Mouse (Mus musculus) kidney, embryonic 16.5 days (tissue): ENCODE measurements around the gene Eln. TPM values are rescaled to one million over a fixed set of nuclear protein-coding genes. Genes with fewer than 3 reads are reported as not detected.
A peak's percentile ranks its signal among the peaks of the same experiment; 100 is the strongest.

Experiments used
- ATAC-seq: fragments of 200-750 bp; cut with Nextera tagmentation; 2 replicates; pipeline ENCODE4 v1.8.0; 2017; ENCODE audit warnings: moderate TSS enrichment; ENCODE audit not compliant: low FRiP score, low TSS enrichment
- H3K27ac ChIP-seq: fragments of 300-500 bp; sonication (generic); 2 replicates; pipeline ENCODE4 v1.5.1; 2014; ENCODE audit warnings: low read length
- H3K27me3 ChIP-seq: fragments of 300-500 bp; sonication (generic); 2 replicates; pipeline ENCODE4 v1.6.1; 2014; ENCODE audit warnings: low read length, control low read depth, mixed read lengths; ENCODE audit not compliant: insufficient read depth
- H3K36me3 ChIP-seq: fragments of 300-500 bp; sonication (generic); 2 replicates; pipeline ENCODE4 v1.6.1; 2014; ENCODE audit warnings: low read length, control low read depth, mixed read lengths; ENCODE audit not compliant: insufficient read depth
- H3K4me1 ChIP-seq: fragments of 300-500 bp; sonication (generic); 2 replicates; pipeline ENCODE4 v1.6.1; 2014; ENCODE audit warnings: low read length, control low read depth, mixed read lengths; ENCODE audit not compliant: insufficient read depth
- H3K4me2 ChIP-seq: fragments of 300-500 bp; sonication (generic); replicated peaks from 2 replicates; pipeline ENCODE4 v1.6.1; 2014; ENCODE audit warnings: low read depth, low read length
- H3K4me3 ChIP-seq: fragments of 300-500 bp; sonication (generic); 2 replicates; pipeline ENCODE4 v1.5.1; 2014; ENCODE audit warnings: mild to moderate bottlenecking, low read length
- H3K9ac ChIP-seq: fragments of 300-500 bp; sonication (generic); replicated peaks from 2 replicates; pipeline ENCODE4 v1.6.1; 2014; ENCODE audit warnings: low read length
- H3K9me3 ChIP-seq: fragments of 300-500 bp; sonication (generic); 2 replicates; pipeline ENCODE4 v1.6.1; 2016; ENCODE audit warnings: low read length, control low read depth
- WGBS: fragments of 180-500 bp; shearing (Covaris S2); extraction: QIAGEN DNeasy Blood & Tissue Kit; methylation state at CpG from one replicate; pipeline ENCODE4 v1.1.7; 2014; 5-methylcytosine and 5-hydroxymethylcytosine counted together
- polyA plus RNA-seq: library from polyadenylated mRNA; unstranded; fragments of >200 nt; fragmentation: Nextera tagmentation; extraction: Ambion mirVana; gene quantifications from 2 replicates; pipeline ENCODE4 v1.2.1, GENCODE M21; 2015

Gene Eln
- polyA plus RNA-seq, 1 experiment from 2014 or later, result 46.1 TPM

- Histone ChIP-seq H3K36me3 (no peaks in the 10 kb centered on the region), H3K27me3 (no peaks in the 10 kb centered on the region), H3K9me3 (no peaks in the 10 kb centered on the region), H3K4me1 (peaks cover 31% of the 10 kb centered on the region), H3K4me3 (no peak overlapping the region), H3K27ac (no peak overlapping the region), H3K4me2 (no peak overlapping the region), H3K9ac (0 out of 2 replicates have a peak overlapping the region, but pooled peaks have one; percentile 1)
- ATAC-seq, result no peak
- 69% methylated on average over 3 of the region's 3 CpGs for WGBS
Measured at GRCm38 (mm10) chr5:134678031-134678430, 69.1 kb downstream of the Eln start.

DNA sequence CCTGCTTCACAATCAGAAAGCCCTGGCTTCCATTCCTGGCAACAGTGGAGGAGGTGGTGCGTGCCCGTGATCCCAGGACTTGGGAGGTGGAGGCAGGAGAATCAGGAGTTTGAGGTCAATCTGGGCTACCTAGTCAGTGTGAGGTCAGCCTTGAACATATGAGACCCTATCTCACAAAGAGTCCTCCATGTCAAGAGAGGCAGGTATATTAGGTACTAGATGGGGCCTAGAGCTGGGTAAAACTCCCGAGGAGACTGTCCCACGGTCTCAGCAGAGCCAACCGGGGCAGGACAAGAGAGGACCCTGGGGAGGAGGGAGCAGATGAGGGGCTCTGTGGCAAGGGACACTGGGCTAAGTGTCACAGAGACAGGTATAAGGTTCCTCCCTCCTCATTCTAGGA, 69.6 kb downstream of the Eln start:
- 0 out of 2 replicates have a peak overlapping the region, but pooled peaks have one; percentile 9 for H3K9ac ChIP-seq
- no peak for ATAC-seq
- WGBS, result 87% methylated on average over 5 of the region's 5 CpGs
- H3K27ac ChIP-seq, result 0 out of 2 replicates have a peak overlapping the region, but pooled peaks have one; percentile 6
- H3K4me2 ChIP-seq, result no peak overlapping the region
- H3K27me3 ChIP-seq, result no peaks in the 10 kb centered on the region
- no peaks in the 10 kb centered on the region for H3K9me3 ChIP-seq
- peaks cover 31% of the 10 kb centered on the region for H3K4me1 ChIP-seq
- H3K36me3 ChIP-seq, result peaks cover 4% of the 10 kb centered on the region; the same call in 1 of the 2 replicates
- no peak overlapping the region for H3K4me3 ChIP-seq

GRCm38 (mm10) chr5:134675956-134676759, 71.0 kb downstream of the Eln start:
- H3K36me3 ChIP-seq, result peaks cover 8% of the 10 kb centered on the region; the same call in 1 of the 2 replicates
- H3K4me1 ChIP-seq, result peaks cover 31% of the 10 kb centered on the region
- peak overlapping the region; percentile 89 for H3K27ac ChIP-seq
- no peaks in the 10 kb centered on the region for H3K27me3 ChIP-seq
- ATAC-seq, result peak; percentile 82
- under 1% methylated on average over 14 of the region's 14 CpGs for WGBS
- H3K4me3 ChIP-seq, result peak overlapping the region; percentile 45
- H3K9ac ChIP-seq, result peak overlapping the region; percentile 69
- H3K4me2 ChIP-seq, result peak overlapping the region; percentile 64
- no peaks in the 10 kb centered on the region for H3K9me3 ChIP-seq

DNA sequence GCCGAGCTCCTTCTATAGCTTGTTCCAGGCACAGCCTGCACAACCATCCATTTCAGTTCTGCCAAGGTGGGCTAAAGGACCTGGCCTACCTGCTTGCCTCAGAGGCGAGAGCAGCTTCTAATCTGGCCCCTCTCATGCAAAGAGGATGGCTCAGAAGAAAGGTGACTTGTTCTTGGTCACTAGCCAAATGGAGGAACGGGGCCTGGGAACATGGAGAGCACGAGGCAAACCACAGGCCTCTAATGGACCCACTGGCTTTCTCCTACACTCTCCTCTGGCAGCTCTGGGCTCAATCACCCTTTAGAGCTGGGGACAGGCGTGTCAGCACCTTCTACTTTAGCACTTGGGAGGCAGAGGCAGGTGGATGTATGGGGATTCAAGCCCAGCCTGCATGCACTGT, 72.1 kb downstream of the Eln start:
- peak overlapping the region; percentile 69; the same call in 1 of the 2 replicates for H3K9ac ChIP-seq
- H3K4me1 ChIP-seq, result peaks cover 22% of the 10 kb centered on the region
- no peak overlapping the region for H3K4me3 ChIP-seq
- H3K27me3 ChIP-seq, result no peaks in the 10 kb centered on the region
- H3K4me2 ChIP-seq, result no peak overlapping the region
- H3K9me3 ChIP-seq, result no peaks in the 10 kb centered on the region
- H3K36me3 ChIP-seq, result peaks cover 11% of the 10 kb centered on the region; the same call in 1 of the 2 replicates
- H3K27ac ChIP-seq, result peak overlapping the region; percentile 89; the same call in 1 of the 2 replicates
- WGBS, result 79% methylated on average over 5 of the region's 5 CpGs
- no peak for ATAC-seq

- Histone ChIP-seq H3K4me1 (peaks cover 22% of the 10 kb centered on the region), H3K27ac (no peak overlapping the region), H3K27me3 (no peaks in the 10 kb centered on the region), H3K4me2 (no peak overlapping the region), H3K9ac (no peak overlapping the region), H3K36me3 (peaks cover 19% of the 10 kb centered on the region; the same call in 1 of the 2 replicates), H3K4me3 (no peak overlapping the region), H3K9me3 (no peaks in the 10 kb centered on the region)
- ATAC-seq, result no peak
- WGBS, result 96% methylated on average over 6 of the region's 6 CpGs
Measured at GRCm38 (mm10) chr5:134672611-134673010, 74.5 kb downstream of the Eln start.

DNA sequence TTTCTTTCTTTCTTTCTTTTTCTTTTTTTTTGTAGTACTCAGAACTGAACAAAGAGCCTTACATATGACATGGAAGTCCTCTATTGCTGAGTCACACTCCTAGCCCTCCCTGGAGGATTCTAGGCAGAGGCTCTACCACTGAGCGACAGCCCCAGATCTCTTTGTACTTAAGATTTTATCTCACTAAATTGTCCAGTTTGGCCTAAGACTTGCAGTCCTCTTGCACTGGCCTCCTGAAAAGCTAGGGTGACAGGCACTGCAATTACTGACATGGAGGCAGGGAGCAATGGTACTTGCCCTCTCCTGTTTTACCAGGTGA, 75.0 kb downstream of the Eln start:
- H3K36me3 ChIP-seq, result peaks cover 19% of the 10 kb centered on the region; the same call in 1 of the 2 replicates
- no peak overlapping the region for H3K27ac ChIP-seq
- H3K4me3 ChIP-seq, result no peak overlapping the region
- H3K9me3 ChIP-seq, result no peaks in the 10 kb centered on the region
- WGBS, result 96% methylated on average over 1 of the region's 1 CpGs
- ATAC-seq, result no peak
- H3K27me3 ChIP-seq, result no peaks in the 10 kb centered on the region
- H3K4me2 ChIP-seq, result no peak overlapping the region
- peaks cover 18% of the 10 kb centered on the region for H3K4me1 ChIP-seq
- no peak overlapping the region for H3K9ac ChIP-seq

DNA sequence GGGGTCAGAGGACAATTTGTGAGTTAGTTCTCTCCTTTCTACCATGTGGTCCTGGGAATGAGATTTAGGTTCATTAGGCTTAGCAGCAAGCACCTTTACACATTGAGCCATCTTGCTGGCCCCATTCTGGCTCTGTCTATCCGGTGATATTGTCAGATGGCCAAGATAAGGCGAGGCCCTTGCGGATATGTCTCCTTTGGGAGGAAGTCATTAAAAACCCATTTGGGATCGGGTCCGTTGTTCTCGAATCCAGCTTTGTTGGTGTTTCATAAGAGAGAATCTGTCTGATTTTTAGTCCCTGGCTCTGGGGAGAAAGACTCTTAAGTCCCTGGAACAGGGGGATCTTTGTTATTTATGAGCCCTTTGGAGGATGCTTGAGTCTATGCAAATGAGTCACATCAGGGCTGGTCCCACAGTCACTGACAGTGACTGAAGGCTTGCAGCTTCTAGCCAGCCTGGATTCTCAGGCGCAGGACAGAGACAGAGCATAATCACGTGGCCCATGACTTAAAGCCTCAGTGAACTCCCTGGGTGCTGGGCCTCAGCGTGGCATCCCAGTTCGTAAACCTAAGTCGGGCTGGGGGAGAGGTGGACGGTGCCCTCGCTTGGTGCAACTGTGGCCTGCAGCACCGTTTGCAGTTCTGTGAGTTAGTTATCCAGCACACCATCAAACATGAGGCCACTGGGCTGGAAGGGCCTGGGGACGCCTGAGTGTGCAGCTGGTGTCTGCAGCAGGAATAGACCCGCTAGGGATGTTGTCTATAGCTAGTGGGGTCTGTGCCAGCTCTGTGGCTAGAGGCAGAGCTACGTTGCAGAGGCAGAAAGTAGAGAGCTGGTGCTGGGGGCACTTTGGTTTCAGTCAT, 75.6 kb downstream of the Eln start:
- no peak for ATAC-seq
- no peak overlapping the region for H3K4me2 ChIP-seq
- H3K27ac ChIP-seq, result no peak overlapping the region
- H3K9me3 ChIP-seq, result no peaks in the 10 kb centered on the region
- H3K27me3 ChIP-seq, result no peaks in the 10 kb centered on the region
- 65% methylated on average over 17 of the region's 17 CpGs for WGBS
- H3K4me1 ChIP-seq, result peaks cover 12% of the 10 kb centered on the region
- H3K9ac ChIP-seq, result no peak overlapping the region
- no peak overlapping the region for H3K4me3 ChIP-seq
- peaks cover 19% of the 10 kb centered on the region; the same call in 1 of the 2 replicates for H3K36me3 ChIP-seq

DNA sequence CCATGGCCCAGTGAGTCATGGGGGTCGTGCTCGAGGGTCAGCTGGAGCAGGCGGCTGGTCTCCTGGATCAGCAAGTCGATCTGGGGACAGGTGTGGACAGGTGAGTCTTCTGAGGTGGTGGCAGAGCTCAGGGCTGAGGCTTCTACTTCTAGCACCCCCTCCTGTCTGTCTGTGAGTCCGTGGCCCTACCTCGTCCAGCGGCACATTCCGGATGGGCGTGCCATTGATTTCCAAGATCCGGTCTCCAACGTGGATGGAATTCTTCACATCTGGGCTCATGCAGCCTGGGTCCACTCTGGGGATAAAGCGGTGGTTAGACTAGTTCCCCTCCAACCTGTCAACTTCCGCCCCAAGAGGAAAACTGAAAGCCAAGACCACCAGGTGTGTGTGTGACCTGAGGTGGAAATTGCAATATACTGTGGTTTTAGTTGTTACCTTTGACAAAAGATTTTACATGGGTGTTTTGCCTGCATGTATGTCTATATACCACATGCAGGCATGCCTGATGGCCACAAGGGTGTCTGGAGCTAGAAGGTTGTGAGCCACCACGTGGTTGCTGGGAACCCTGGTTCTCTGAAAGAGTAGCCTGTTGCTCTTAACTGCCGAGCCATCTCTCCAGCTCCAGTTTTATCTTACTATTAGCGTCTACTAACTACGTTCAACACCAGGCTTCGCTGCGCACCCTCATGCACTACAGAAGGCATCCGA, 78.0 kb downstream of the Eln start:
- Histone ChIP-seq H3K9me3 (no peaks in the 10 kb centered on the region), H3K27me3 (no peaks in the 10 kb centered on the region), H3K27ac (no peak overlapping the region), H3K4me2 (no peak overlapping the region), H3K4me1 (no peaks in the 10 kb centered on the region), H3K9ac (no peak overlapping the region), H3K4me3 (no peak overlapping the region), H3K36me3 (peaks cover 28% of the 10 kb centered on the region; the same call in 1 of the 2 replicates)
- ATAC-seq, result no peak; the same call in 1 of the 2 replicates
- WGBS, result 79% methylated on average over 20 of the region's 20 CpGs

GRCm38 (mm10) chr5:134668495-134668894, 78.6 kb downstream of the Eln start:
- no peak overlapping the region for H3K4me2 ChIP-seq
- peaks cover 28% of the 10 kb centered on the region; the same call in 1 of the 2 replicates for H3K36me3 ChIP-seq
- H3K4me3 ChIP-seq, result no peak overlapping the region
- H3K27me3 ChIP-seq, result no peaks in the 10 kb centered on the region
- WGBS, result 55% methylated on average over 8 of the region's 8 CpGs
- H3K9ac ChIP-seq, result no peak overlapping the region
- no peak overlapping the region for H3K27ac ChIP-seq
- H3K9me3 ChIP-seq, result no peaks in the 10 kb centered on the region
- ATAC-seq, result peak; percentile 29; the same call in 1 of the 2 replicates
- H3K4me1 ChIP-seq, result no peaks in the 10 kb centered on the region
